8 mouse cellular contexts compared by ENCODE assay signal in the genomic region with DNA sequence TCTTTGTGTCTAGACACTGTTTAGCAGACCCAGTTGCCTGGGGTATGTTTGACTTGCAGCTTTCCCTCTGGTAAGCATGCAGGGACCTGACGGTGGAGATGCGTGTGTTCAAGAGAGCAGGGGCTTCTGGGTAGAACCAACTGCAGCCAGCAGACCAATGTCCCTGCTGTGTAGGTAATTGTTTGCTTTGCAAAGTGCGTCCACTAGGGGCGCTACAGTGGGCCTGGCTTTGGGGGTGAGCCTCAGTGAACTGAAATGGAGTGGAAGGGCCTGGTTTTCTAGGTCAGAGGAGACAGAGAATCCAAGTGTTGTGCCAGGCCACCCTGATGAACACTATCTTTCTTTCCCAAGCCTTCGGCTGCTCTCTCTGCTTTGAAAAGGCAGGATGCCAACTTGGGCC.
DNase-seq lines count a peak whose midpoint lies in the region; ATAC-seq and TF ChIP-seq lines count a peak whose summit lies in the region.

No protein-coding gene starts in this region.

- ATAC-seq in embryonic facial prominence, embryonic 11.5 days (replicated peaks; ENCODE audit: insufficient number of reproducible peaks, low FRiP score, low TSS enrichment, low read depth), result no peak
- no peak for ATAC-seq in midbrain, postnatal 0 days (ENCODE audit: low FRiP score)

- 50% methylated on average over 5 of the region's 5 CpGs for WGBS in embryonic facial prominence, embryonic 11.5 days
- 50% methylated on average over 5 of the region's 5 CpGs for WGBS in midbrain, postnatal 0 days

- intact Hi-C loops in gastrocnemius, adult 2 months (cut with DNase I), result no loop called here
- intact Hi-C loops in gastrocnemius, postnatal 36 days (cut with DNase I), result no loop called here

- TF ChIP-seq CTCF in gastrocnemius, adult 2 months (IDR thresholded peaks at IDR 0.05), result peak; percentile 50
- peak; percentile 74 for TF ChIP-seq CTCF in midbrain, postnatal 0 days (IDR thresholded peaks at IDR 0.05)

- no peak overlapping the region for H3K27ac ChIP-seq in gastrocnemius, adult 2 months
- no peak overlapping the region for H3K27ac ChIP-seq in embryonic facial prominence, embryonic 11.5 days (replicated peaks; ENCODE audit: low read depth, low read length)
- no peak overlapping the region for H3K27ac ChIP-seq in midbrain, postnatal 0 days (ENCODE audit: low read depth, low read length)

- H3K9ac ChIP-seq in embryonic facial prominence, embryonic 11.5 days (replicated peaks; ENCODE audit: low read length), result no peak overlapping the region
- no peak overlapping the region for H3K9ac ChIP-seq in midbrain, postnatal 0 days (replicated peaks; ENCODE audit: low read length, poor library complexity, severe bottlenecking)

- H3K4me2 ChIP-seq in embryonic facial prominence, embryonic 11.5 days (ENCODE audit: low read depth, low read length), result no peak overlapping the region
- no peak overlapping the region for H3K4me2 ChIP-seq in midbrain, postnatal 0 days (ENCODE audit: low read depth, low read length, poor library complexity, severe bottlenecking)

- no peaks in the 10 kb centered on the region for H3K9me3 ChIP-seq in embryonic facial prominence, embryonic 11.5 days (replicated peaks; ENCODE audit: control insufficient read depth, low read length)
- no peaks in the 10 kb centered on the region for H3K9me3 ChIP-seq in midbrain, postnatal 0 days (ENCODE audit: low read length)

- no peaks in the 10 kb centered on the region; the same call in 1 of the 2 replicates for H3K27me3 ChIP-seq in embryonic facial prominence, embryonic 11.5 days (ENCODE audit: control insufficient read depth, insufficient read depth, low read length)
- H3K27me3 ChIP-seq in midbrain, postnatal 0 days (ENCODE audit: insufficient read depth, low read length), result no peaks in the 10 kb centered on the region

- DNase-seq in gastrocnemius, adult 2 months, result no peak
- DNase-seq in gastrocnemius, postnatal 36 days, result no peak
- DNase-seq in right cerebral cortex, postnatal 14 days, result peak; percentile 40
- no peak for DNase-seq in right cerebral cortex, adult 18-20 months
- peak; percentile 35 for DNase-seq in embryonic facial prominence, embryonic 11.5 days (ENCODE audit: low spot score)
- DNase-seq in midbrain, postnatal 0 days (ENCODE audit: low spot score), result peak; percentile 55
- DNase-seq in urinary bladder, adult 2 months (ENCODE audit: low spot score), result no peak
- DNase-seq in left cerebral cortex, adult 11 months (ENCODE audit: low spot score), result no peak

- no peaks in the 10 kb centered on the region for H3K4me1 ChIP-seq in embryonic facial prominence, embryonic 11.5 days (ENCODE audit: control insufficient read depth, insufficient read depth, low read length)
- H3K4me1 ChIP-seq in midbrain, postnatal 0 days (ENCODE audit: insufficient read depth, low read length), result peaks cover 4% of the 10 kb centered on the region; the same call in 1 of the 2 replicates

- H3K36me3 ChIP-seq in embryonic facial prominence, embryonic 11.5 days (replicated peaks; ENCODE audit: control insufficient read depth, insufficient read depth, low read depth, low read length), result no peaks in the 10 kb centered on the region
- no peaks in the 10 kb centered on the region for H3K36me3 ChIP-seq in midbrain, postnatal 0 days (ENCODE audit: insufficient read depth, low read length)

- no peak overlapping the region for H3K4me3 ChIP-seq in gastrocnemius, adult 2 months
- no peak overlapping the region for H3K4me3 ChIP-seq in embryonic facial prominence, embryonic 11.5 days (ENCODE audit: low read depth, low read length)
- H3K4me3 ChIP-seq in midbrain, postnatal 0 days (ENCODE audit: low read depth, low read length), result no peak overlapping the region

Comparison
In these comparisons a context has a peak if more than half of its experiments do, and no peak if none do; other contexts are left out.
1. DNase-seq: peak in right cerebral cortex, postnatal 14 days (single experiment), embryonic facial prominence, embryonic 11.5 days (single experiment) and midbrain, postnatal 0 days (single experiment); none in gastrocnemius, adult 2 months (single experiment), gastrocnemius, postnatal 36 days (0 of 2), right cerebral cortex, adult 18-20 months (single experiment), urinary bladder, adult 2 months (single experiment) and left cerebral cortex, adult 11 months (single experiment).